8 mouse cellular contexts compared by ENCODE assay signal in the genomic region with DNA sequence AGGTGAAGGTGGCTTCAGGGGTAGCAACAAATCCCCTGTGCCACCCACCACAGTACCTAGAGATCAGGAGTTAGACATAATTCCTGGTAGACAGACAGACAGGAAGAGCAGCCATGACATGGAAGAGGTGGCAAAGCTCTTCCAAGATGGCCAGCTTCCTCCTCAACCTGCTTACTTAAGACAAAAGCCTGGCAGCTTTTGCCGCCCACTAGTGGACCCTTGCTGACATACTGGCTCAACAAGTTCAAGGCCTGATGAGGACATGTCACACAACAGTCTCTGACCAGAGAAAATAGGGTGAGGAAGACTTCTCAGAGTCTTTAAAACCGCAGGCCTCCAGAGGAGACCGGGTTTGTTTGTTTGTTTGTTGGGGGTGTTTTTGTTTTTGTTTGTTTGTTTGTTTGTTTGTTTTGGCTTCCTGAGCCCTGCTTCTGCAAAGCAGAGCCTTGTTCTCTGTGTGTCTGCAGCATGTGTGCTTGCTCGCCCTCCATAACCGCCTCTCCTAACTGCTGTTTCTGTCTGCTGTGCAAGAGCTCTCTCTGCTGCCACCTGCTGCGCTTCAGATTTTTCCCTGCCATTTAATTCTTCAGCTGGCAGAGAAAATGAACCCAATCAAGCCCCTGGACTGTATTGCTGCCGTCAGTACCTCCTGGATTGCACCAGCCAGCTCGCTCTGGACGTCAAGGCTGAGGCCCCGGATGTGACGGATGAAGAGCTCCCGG. TPM values are rescaled to one million over a fixed set of nuclear protein-coding genes. Genes with fewer than 3 reads are reported as not detected.
DNase-seq lines count a peak whose midpoint lies in the region; ATAC-seq and TF ChIP-seq lines count a peak whose summit lies in the region.

No protein-coding gene starts in this region.

- H3K36me3 ChIP-seq in heart, embryonic 15.5 days: no peaks in the 10 kb centered on the region
- H3K36me3 ChIP-seq in E14TG2a.4 (ENCODE audit: insufficient read depth, low read length): no peaks in the 10 kb centered on the region
- H3K36me3 ChIP-seq in embryonic facial prominence, embryonic 10.5 days (replicated peaks): no peaks in the 10 kb centered on the region
- no peaks in the 10 kb centered on the region for H3K36me3 ChIP-seq in kidney, embryonic 16.5 days (ENCODE audit: insufficient read depth, low read length)
- no peaks in the 10 kb centered on the region for H3K36me3 ChIP-seq in liver, postnatal 0 days (replicated peaks; ENCODE audit: insufficient read depth, low read length)

- ATAC-seq in heart, embryonic 15.5 days (replicated peaks; ENCODE audit: insufficient number of reproducible peaks, insufficient read depth, low FRiP score, low read depth): no peak
- peak; percentile 32; the same call in 1 of the 2 replicates for ATAC-seq in kidney, embryonic 16.5 days (ENCODE audit: low FRiP score, low TSS enrichment)
- no peak for ATAC-seq in liver, postnatal 0 days

- no peak overlapping the region for H3K9ac ChIP-seq in heart, embryonic 15.5 days
- H3K9ac ChIP-seq in kidney, embryonic 16.5 days (replicated peaks; ENCODE audit: low read length): no peak overlapping the region
- no peak overlapping the region; the same call in 1 of the 2 replicates for H3K9ac ChIP-seq in liver, postnatal 0 days (replicated peaks)

- no peak for TF ChIP-seq CTCF in E14TG2a.4 (conservative IDR thresholded peaks at IDR 0.05; ENCODE audit: low read length)
- TF ChIP-seq CTCF in liver, postnatal 0 days (IDR thresholded peaks at IDR 0.05; ENCODE audit: low read depth): peak; percentile 65

- peaks cover 17% of the 10 kb centered on the region for H3K4me1 ChIP-seq in heart, embryonic 15.5 days (replicated peaks)
- peaks cover 51% of the 10 kb centered on the region for H3K4me1 ChIP-seq in E14TG2a.4 (replicated peaks; ENCODE audit: low read depth, low read length)
- H3K4me1 ChIP-seq in embryonic facial prominence, embryonic 10.5 days: peaks cover 37% of the 10 kb centered on the region
- peaks cover 14% of the 10 kb centered on the region for H3K4me1 ChIP-seq in kidney, embryonic 16.5 days (ENCODE audit: insufficient read depth, low read length)
- H3K4me1 ChIP-seq in liver, postnatal 0 days (ENCODE audit: insufficient read depth): peaks cover 22% of the 10 kb centered on the region

- H3K9me3 ChIP-seq in heart, embryonic 15.5 days (replicated peaks): no peaks in the 10 kb centered on the region
- no peaks in the 10 kb centered on the region for H3K9me3 ChIP-seq in E14TG2a.4 (ENCODE audit: low read length)
- H3K9me3 ChIP-seq in embryonic facial prominence, embryonic 10.5 days: no peaks in the 10 kb centered on the region
- no peaks in the 10 kb centered on the region for H3K9me3 ChIP-seq in kidney, embryonic 16.5 days (ENCODE audit: low read length)
- H3K9me3 ChIP-seq in liver, postnatal 0 days (ENCODE audit: low read length): no peaks in the 10 kb centered on the region

- 47% methylated on average over 12 of the region's 12 CpGs for WGBS in heart, embryonic 15.5 days
- 53% methylated on average over 12 of the region's 12 CpGs for WGBS in embryonic facial prominence, embryonic 10.5 days
- 44% methylated on average over 12 of the region's 12 CpGs for WGBS in kidney, embryonic 16.5 days
- 51% methylated on average over 12 of the region's 12 CpGs for WGBS in liver, postnatal 0 days (ENCODE audit: insufficient replicate concordance)

- no peak for DNase-seq in heart, adult 11 months
- DNase-seq in embryonic facial prominence, embryonic 10.5 days (ENCODE audit: low spot score): peak; percentile 53
- peak; percentile 55 for DNase-seq in liver, postnatal 0 days
- DNase-seq in right cerebral cortex, postnatal 14 days: peak; percentile 75
- DNase-seq in cerebellum, adult 9-10 months: no peak

- TF ChIP-seq EP300 in liver, postnatal 0 days (IDR thresholded peaks at IDR 0.05; ENCODE audit: low read depth): no peak

- H3K27me3 ChIP-seq in heart, embryonic 15.5 days: peaks cover 15% of the 10 kb centered on the region
- H3K27me3 ChIP-seq in E14TG2a.4 (ENCODE audit: insufficient read depth, low read length): peaks cover 39% of the 10 kb centered on the region
- peaks cover 49% of the 10 kb centered on the region for H3K27me3 ChIP-seq in embryonic facial prominence, embryonic 10.5 days (replicated peaks; ENCODE audit: low read depth, poor library complexity, severe bottlenecking)
- H3K27me3 ChIP-seq in kidney, embryonic 16.5 days (ENCODE audit: insufficient read depth, low read length): peaks cover 11% of the 10 kb centered on the region; the same call in 1 of the 2 replicates
- H3K27me3 ChIP-seq in liver, postnatal 0 days (ENCODE audit: insufficient read depth, low read length): no peaks in the 10 kb centered on the region

- H3K4me3 ChIP-seq in heart, embryonic 15.5 days: no peak overlapping the region
- H3K4me3 ChIP-seq in E14TG2a.4 (replicated peaks; ENCODE audit: low read length): peak overlapping the region; percentile 74
- H3K4me3 ChIP-seq in embryonic facial prominence, embryonic 10.5 days: no peak overlapping the region
- H3K4me3 ChIP-seq in kidney, embryonic 16.5 days (ENCODE audit: low read length): no peak overlapping the region
- H3K4me3 ChIP-seq in liver, postnatal 0 days (ENCODE audit: low read depth, low read length): peak overlapping the region; percentile 37

- no peak overlapping the region for H3K27ac ChIP-seq in heart, embryonic 15.5 days
- 0 out of 2 replicates have a peak overlapping the region, but pooled peaks have one; percentile 70 for H3K27ac ChIP-seq in embryonic facial prominence, embryonic 10.5 days (replicated peaks)
- H3K27ac ChIP-seq in kidney, embryonic 16.5 days (ENCODE audit: low read length): no peak overlapping the region
- peak overlapping the region; percentile 59; the same call in 1 of the 2 replicates for H3K27ac ChIP-seq in liver, postnatal 0 days (ENCODE audit: low read depth)

- 0 out of 2 replicates have a peak overlapping the region, but pooled peaks have one; percentile 18 for H3K4me2 ChIP-seq in heart, embryonic 15.5 days
- no peak overlapping the region for H3K4me2 ChIP-seq in kidney, embryonic 16.5 days (replicated peaks; ENCODE audit: low read depth, low read length)
- H3K4me2 ChIP-seq in liver, postnatal 0 days (ENCODE audit: low read depth, low read length): peak overlapping the region; percentile 57

RNA-seq across cellular contexts. Expression of gene Ccdc88b, which starts 1.6 kb away (rescaled TPM):
- polyA plus RNA-seq in heart, embryonic 15.5 days (2015; fragmentation: Nextera tagmentation; extraction: Ambion mirVana): 0.68 and 1.3 TPM in 2 replicates
- polyA plus RNA-seq in embryonic facial prominence, embryonic 10.5 days (2016; fragmentation: Nextera tagmentation; extraction: Ambion mirVana): 0.62 and 0.67 TPM in 2 replicates
- 0.74 and 0.75 TPM in 2 replicates for polyA plus RNA-seq in kidney, embryonic 16.5 days (2015; fragmentation: Nextera tagmentation; extraction: Ambion mirVana)
- 2.6 and 2.8 TPM in 2 replicates for polyA plus RNA-seq in liver, postnatal 0 days (2015; fragmentation: Nextera tagmentation; extraction: Ambion mirVana)

RNA-seq across cellular contexts. Expression of gene Rps6ka4, which starts 16.0 kb away (rescaled TPM):
- 15.3 and 20.4 TPM in 2 replicates for polyA plus RNA-seq in heart, embryonic 15.5 days (2015; fragmentation: Nextera tagmentation; extraction: Ambion mirVana)
- polyA plus RNA-seq in embryonic facial prominence, embryonic 10.5 days (2016; fragmentation: Nextera tagmentation; extraction: Ambion mirVana): 5.3 and 7.0 TPM in 2 replicates
- 27.1 and 28.3 TPM in 2 replicates for polyA plus RNA-seq in kidney, embryonic 16.5 days (2015; fragmentation: Nextera tagmentation; extraction: Ambion mirVana)
- 4.2 and 5.2 TPM in 2 replicates for polyA plus RNA-seq in liver, postnatal 0 days (2015; fragmentation: Nextera tagmentation; extraction: Ambion mirVana)

RNA-seq across cellular contexts. Expression of gene Trmt112, which starts 53.1 kb away (rescaled TPM):
- 72.8 and 80.1 TPM in 2 replicates for polyA plus RNA-seq in heart, embryonic 15.5 days (2015; fragmentation: Nextera tagmentation; extraction: Ambion mirVana)
- polyA plus RNA-seq in embryonic facial prominence, embryonic 10.5 days (2016; fragmentation: Nextera tagmentation; extraction: Ambion mirVana): 150 and 168 TPM in 2 replicates
- 141 and 145 TPM in 2 replicates for polyA plus RNA-seq in kidney, embryonic 16.5 days (2015; fragmentation: Nextera tagmentation; extraction: Ambion mirVana)
- 67.1 and 68.6 TPM in 2 replicates for polyA plus RNA-seq in liver, postnatal 0 days (2015; fragmentation: Nextera tagmentation; extraction: Ambion mirVana)

RNA-seq across cellular contexts. Expression of gene Prdx5, which starts 53.5 kb away (rescaled TPM):
- polyA plus RNA-seq in heart, embryonic 15.5 days (2015; fragmentation: Nextera tagmentation; extraction: Ambion mirVana): 302 and 344 TPM in 2 replicates
- polyA plus RNA-seq in embryonic facial prominence, embryonic 10.5 days (2016; fragmentation: Nextera tagmentation; extraction: Ambion mirVana): 137 and 140 TPM in 2 replicates
- 325 and 350 TPM in 2 replicates for polyA plus RNA-seq in kidney, embryonic 16.5 days (2015; fragmentation: Nextera tagmentation; extraction: Ambion mirVana)
- 371 and 389 TPM in 2 replicates for polyA plus RNA-seq in liver, postnatal 0 days (2015; fragmentation: Nextera tagmentation; extraction: Ambion mirVana)

Comparison
In these comparisons a context has a peak if more than half of its experiments do, and no peak if none do; other contexts are left out.
1. H3K27ac ChIP-seq: peak in embryonic facial prominence, embryonic 10.5 days (single experiment) and liver, postnatal 0 days (single experiment); none in heart, embryonic 15.5 days (single experiment) and kidney, embryonic 16.5 days (single experiment).
2. H3K4me3 ChIP-seq: peak in E14TG2a.4 (single experiment) and liver, postnatal 0 days (single experiment); none in heart, embryonic 15.5 days (single experiment), embryonic facial prominence, embryonic 10.5 days (single experiment) and kidney, embryonic 16.5 days (single experiment).
3. DNase-seq: peak in embryonic facial prominence, embryonic 10.5 days (single experiment), liver, postnatal 0 days (single experiment) and right cerebral cortex, postnatal 14 days (single experiment); none in heart, adult 11 months (single experiment) and cerebellum, adult 9-10 months (single experiment).